Mouse (Mus musculus) liver, postnatal 0 days (tissue): Measurements from ENCODE around the gene Plxnc1. TPM values are rescaled to one million over a fixed set of nuclear protein-coding genes. Genes with fewer than 3 reads are reported as not detected.

ENCODE experiments used
- ATAC-seq: fragments of 200-750 bp; cut with Nextera tagmentation; 2 replicates; pipeline ENCODE4 v1.8.0; 2017; ENCODE audit warnings: mild to moderate bottlenecking, moderate library complexity
- DNase-seq: peaks from one replicate; pipeline ENCODE4 v3.0.0-alpha.2; 2016
- H3K27ac ChIP-seq: fragments of 300-500 bp; sonication (generic); 2 replicates; pipeline ENCODE4 v1.5.1; 2014; ENCODE audit warnings: antibody characterized with exemption, moderate library complexity, mild to moderate bottlenecking, low read depth
- H3K27me3 ChIP-seq: fragments of 300-500 bp; sonication (generic); 2 replicates; pipeline ENCODE4 v1.6.1; 2014; ENCODE audit warnings: low read length, control low read depth, mixed read lengths; ENCODE audit not compliant: insufficient read depth
- H3K36me3 ChIP-seq: fragments of 300-500 bp; sonication (generic); replicated peaks from 2 replicates; pipeline ENCODE4 v1.6.1; 2014; ENCODE audit warnings: mild to moderate bottlenecking, control low read depth, low read length, moderate library complexity, mixed read lengths; ENCODE audit not compliant: insufficient read depth
- H3K4me1 ChIP-seq: fragments of 300-500 bp; sonication (generic); 2 replicates; pipeline ENCODE4 v1.6.1; 2014; ENCODE audit warnings: antibody characterized with exemption, mild to moderate bottlenecking, control low read depth; ENCODE audit not compliant: insufficient read depth
- H3K4me2 ChIP-seq: fragments of 300-500 bp; sonication (generic); 2 replicates; pipeline ENCODE4 v1.6.1; 2014; ENCODE audit warnings: low read depth, mild to moderate bottlenecking, low read length, moderate library complexity, mixed read lengths
- H3K4me3 ChIP-seq: fragments of 300-500 bp; sonication (generic); 2 replicates; pipeline ENCODE4 v1.5.1; 2014; ENCODE audit warnings: low read depth, low read length
- H3K9ac ChIP-seq: fragments of 300-500 bp; sonication (generic); replicated peaks from 2 replicates; pipeline ENCODE4 v1.6.1; 2014; ENCODE audit warnings: mild to moderate bottlenecking, moderate library complexity
- H3K9me3 ChIP-seq: fragments of 300-500 bp; sonication (generic); 2 replicates; pipeline ENCODE4 v1.6.1; 2016; ENCODE audit warnings: mild to moderate bottlenecking, control low read depth, low read length, mixed read lengths
- CTCF ChIP-seq: sonication (generic); IDR thresholded peaks from 2 replicates; pipeline ENCODE4 v1.5.1; 2016; ENCODE audit warnings: antibody characterized with exemption, low read depth
- EP300 ChIP-seq: IDR thresholded peaks from 2 replicates; pipeline ENCODE4 v1.6.1; 2016; ENCODE audit warnings: antibody characterized with exemption, low read depth, mild to moderate bottlenecking
- WGBS: fragments of 180-500 bp; shearing (Covaris S2); extraction: QIAGEN DNeasy Blood & Tissue Kit; methylation state at CpG from one replicate; pipeline ENCODE4 v1.1.7; 2014; ENCODE audit not compliant: insufficient replicate concordance; 5-methylcytosine and 5-hydroxymethylcytosine counted together
- polyA plus RNA-seq: library from polyadenylated mRNA; unstranded; fragments of >200 nt; fragmentation: Nextera tagmentation; extraction: Ambion mirVana; gene quantifications from 2 replicates; pipeline ENCODE4 v1.2.1, GENCODE M21; 2015

Plxnc1 gene
- polyA plus RNA-seq, 1 experiment from 2014 or later = 2.8 TPM

DNA sequence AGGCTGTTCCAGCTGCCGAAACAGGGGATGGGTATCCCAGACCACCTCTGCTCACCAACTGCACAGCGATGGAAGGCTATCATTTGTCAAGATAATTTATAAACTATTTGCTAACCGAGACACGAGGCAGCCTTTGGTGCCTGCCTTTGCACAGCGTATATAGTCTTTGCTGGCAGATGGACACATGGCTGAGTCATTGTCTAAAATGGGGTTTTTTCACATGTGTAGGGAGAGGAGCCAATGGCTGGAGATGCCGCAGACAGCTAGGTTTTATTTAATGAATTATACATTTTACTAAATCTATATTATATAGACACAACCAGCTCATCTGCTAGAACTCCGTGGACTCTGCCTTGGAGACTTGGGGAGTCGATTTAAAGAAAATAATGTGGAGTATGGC is 37.9 kb upstream of the Plxnc1 start:
- peaks cover 3% of the 10 kb centered on the region; the same call in 1 of the 2 replicates for H3K9me3 ChIP-seq
- 79% methylated on average over 8 of the region's 8 CpGs for WGBS
- no peak overlapping the region for H3K9ac ChIP-seq
- H3K4me1 ChIP-seq = no peaks in the 10 kb centered on the region
- TF ChIP-seq EP300 (no peak), CTCF (no peak)
- DNase-seq (no peak), ATAC-seq (no peak)
- no peak overlapping the region for H3K4me3 ChIP-seq
- 0 out of 2 replicates have a peak, but pooled peaks cover 3% of the 10 kb centered on the region for H3K27me3 ChIP-seq
- no peaks in the 10 kb centered on the region for H3K36me3 ChIP-seq
- H3K27ac ChIP-seq = no peak overlapping the region
- H3K4me2 ChIP-seq = no peak overlapping the region

DNA sequence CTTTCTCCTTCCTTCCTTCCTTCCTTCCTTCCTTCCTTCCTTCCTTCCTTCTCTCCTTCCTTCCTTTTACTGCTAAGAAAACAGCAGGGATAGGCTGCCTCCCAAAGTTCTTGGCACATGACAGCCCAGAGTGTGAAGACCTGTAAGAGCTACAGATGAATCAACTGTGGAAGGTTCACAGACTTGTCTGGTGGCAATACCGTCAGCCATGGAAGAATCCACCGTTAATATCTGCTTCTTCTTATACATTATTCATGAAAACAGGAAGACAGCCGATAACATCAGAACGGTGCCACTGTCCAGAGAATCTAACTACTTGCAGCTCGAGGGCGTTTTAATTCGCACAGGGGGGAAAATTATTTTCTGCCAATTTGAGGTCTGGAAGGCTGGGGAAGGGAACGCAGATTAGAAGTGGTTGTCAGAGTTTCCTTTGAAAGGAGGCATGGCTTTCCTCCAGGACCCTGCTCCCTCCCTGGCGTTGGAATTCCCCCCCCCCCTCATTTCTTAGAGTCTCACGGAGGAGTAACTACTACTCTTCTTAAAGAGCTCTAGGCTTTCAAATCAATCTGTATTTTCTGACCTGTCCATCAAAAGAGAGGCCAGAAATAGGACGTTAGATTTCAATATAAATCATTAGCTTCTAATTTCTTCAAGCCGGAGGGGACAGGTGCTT is 37.0 kb upstream of the Plxnc1 start:
- no peak overlapping the region for H3K9ac ChIP-seq
- WGBS = 62% methylated on average over 12 of the region's 12 CpGs
- ATAC-seq (no peak), DNase-seq (no peak)
- 0 out of 2 replicates have a peak, but pooled peaks cover 4% of the 10 kb centered on the region for H3K27me3 ChIP-seq
- H3K9me3 ChIP-seq = peaks cover 3% of the 10 kb centered on the region; the same call in 1 of the 2 replicates
- H3K4me3 ChIP-seq = no peak overlapping the region
- no peak overlapping the region for H3K4me2 ChIP-seq
- H3K36me3 ChIP-seq = no peaks in the 10 kb centered on the region
- H3K27ac ChIP-seq = no peak overlapping the region
- no peaks in the 10 kb centered on the region for H3K4me1 ChIP-seq
- TF ChIP-seq CTCF (no peak), EP300 (no peak)

DNA sequence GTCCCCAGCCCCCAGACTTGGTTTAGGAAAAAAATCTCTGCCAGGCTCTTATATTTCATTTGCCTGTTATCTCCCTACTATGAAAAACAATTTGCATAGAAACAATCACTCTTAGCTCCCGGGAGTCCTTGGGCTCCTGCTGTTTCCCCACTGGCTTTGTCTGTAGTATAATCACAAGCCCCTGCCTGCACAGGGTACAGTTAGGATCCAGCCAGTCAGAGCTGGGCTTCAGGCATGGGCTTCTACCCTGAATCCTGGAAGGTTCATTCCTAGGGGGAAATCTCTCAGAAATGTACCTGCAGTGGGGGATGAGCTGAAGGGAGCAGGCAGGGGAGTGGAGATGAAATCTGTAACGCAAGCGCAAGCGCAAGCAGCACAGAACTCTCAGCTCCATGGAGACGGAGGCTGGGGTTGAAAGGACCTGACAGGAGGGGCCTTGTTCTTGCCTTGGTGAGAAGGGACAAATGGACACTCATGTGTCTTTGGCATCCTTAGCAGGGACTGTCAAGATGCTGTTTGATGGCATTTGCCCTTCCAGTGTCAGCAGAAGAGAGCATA is 33.7 kb upstream of the Plxnc1 start:
- Histone ChIP-seq H3K9me3 (no peaks in the 10 kb centered on the region), H3K36me3 (no peaks in the 10 kb centered on the region), H3K4me2 (no peak overlapping the region), H3K9ac (no peak overlapping the region), H3K27me3 (0 out of 2 replicates have a peak, but pooled peaks cover 4% of the 10 kb centered on the region), H3K4me1 (no peaks in the 10 kb centered on the region), H3K27ac (no peak overlapping the region), H3K4me3 (no peak overlapping the region)
- ATAC-seq (no peak), DNase-seq (no peak)
- TF ChIP-seq CTCF (no peak), EP300 (no peak)
- 65% methylated on average over 5 of the region's 5 CpGs for WGBS

DNA sequence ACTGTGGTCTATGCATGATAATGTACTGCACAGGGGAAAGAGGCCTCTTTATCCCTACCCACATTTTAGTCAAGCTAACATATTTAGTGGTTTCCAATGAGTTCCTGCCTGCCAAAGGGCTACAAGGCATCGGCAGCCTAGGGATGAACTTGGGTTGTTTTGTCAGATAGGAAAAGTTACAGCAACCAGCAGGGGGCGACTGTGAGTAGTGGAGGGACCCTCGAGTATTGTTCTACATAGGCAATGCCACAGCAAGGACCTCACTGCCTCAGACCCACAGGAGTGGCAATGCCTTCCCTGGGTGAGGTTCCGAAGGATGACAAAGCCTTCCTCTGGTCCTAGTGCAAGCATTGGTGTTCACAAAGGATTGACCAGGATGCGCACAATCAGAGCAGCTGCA is 31.7 kb upstream of the Plxnc1 start:
- TF ChIP-seq CTCF (peak; percentile 61), EP300 (no peak)
- 50% methylated on average over 5 of the region's 5 CpGs for WGBS
- H3K9me3 ChIP-seq = no peaks in the 10 kb centered on the region
- H3K4me3 ChIP-seq = no peak overlapping the region
- no peak overlapping the region for H3K27ac ChIP-seq
- H3K36me3 ChIP-seq = no peaks in the 10 kb centered on the region
- H3K4me2 ChIP-seq = no peak overlapping the region
- H3K27me3 ChIP-seq = 0 out of 2 replicates have a peak, but pooled peaks cover 4% of the 10 kb centered on the region
- H3K4me1 ChIP-seq = no peaks in the 10 kb centered on the region
- ATAC-seq = no peak
- DNase-seq = peak; percentile 39
- H3K9ac ChIP-seq = no peak overlapping the region

DNA sequence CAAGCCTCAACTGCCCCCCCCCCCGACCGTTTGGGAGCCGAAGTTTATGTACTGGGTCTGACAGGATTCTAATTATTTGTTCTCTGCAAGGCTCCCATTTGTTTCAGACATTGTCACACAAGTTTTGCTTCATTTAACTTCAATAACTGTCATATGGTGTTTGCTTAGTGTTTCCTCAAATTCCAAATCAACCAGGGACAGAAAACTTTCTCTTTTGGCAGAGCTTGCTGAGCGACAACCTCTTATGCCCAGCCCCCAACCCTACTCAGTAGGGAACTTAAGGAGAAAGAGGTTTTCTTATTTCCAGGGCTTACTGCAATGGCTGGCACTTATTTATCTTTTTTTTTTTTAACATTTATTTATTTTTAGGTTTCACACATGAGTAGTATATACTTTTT is 30.5 kb upstream of the Plxnc1 start:
- no peaks in the 10 kb centered on the region for H3K4me1 ChIP-seq
- WGBS = 55% methylated on average over 4 of the region's 4 CpGs
- no peak overlapping the region for H3K4me2 ChIP-seq
- TF ChIP-seq EP300 (no peak), CTCF (no peak)
- H3K4me3 ChIP-seq = no peak overlapping the region
- no peaks in the 10 kb centered on the region for H3K9me3 ChIP-seq
- DNase-seq (no peak), ATAC-seq (no peak)
- H3K9ac ChIP-seq = no peak overlapping the region
- no peak overlapping the region for H3K27ac ChIP-seq
- no peaks in the 10 kb centered on the region for H3K36me3 ChIP-seq
- 0 out of 2 replicates have a peak, but pooled peaks cover 4% of the 10 kb centered on the region for H3K27me3 ChIP-seq

DNA sequence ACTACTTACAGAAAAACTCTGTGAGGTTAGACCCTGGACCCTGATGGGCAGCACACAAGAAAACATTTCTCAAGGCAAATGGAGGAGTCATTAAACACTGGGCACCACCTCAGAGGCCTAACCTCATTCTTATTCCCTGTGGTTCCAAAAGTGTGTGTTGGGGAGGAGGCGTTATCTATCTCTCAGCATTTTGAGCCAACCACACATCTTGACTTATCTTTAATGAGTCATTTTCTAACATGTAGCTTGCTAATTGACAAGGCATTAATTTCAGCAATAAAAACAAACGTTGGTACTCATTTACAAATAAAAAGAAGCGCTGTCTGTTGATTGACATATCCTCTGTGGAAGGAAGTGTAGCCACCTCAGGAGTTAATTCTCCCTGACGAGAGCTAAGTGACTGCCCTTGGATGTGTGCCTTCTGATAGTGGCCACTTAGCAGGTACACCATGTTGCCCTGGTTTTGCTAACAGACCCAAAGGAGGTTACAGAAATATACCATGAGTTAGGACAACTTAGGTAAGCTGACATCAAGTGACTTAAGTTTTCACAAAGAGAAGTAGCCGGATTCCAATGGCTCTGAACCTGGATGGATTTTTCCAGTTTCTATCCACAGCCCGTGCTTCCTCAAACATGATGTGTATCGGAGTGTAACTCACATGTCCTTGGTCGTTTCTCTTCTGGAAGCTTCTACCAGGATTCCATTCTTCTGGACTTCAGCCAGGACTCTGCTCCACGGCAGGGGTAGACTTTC is 29.9 kb upstream of the Plxnc1 start:
- H3K4me1 ChIP-seq = no peaks in the 10 kb centered on the region
- 0 out of 2 replicates have a peak, but pooled peaks cover 4% of the 10 kb centered on the region for H3K27me3 ChIP-seq
- H3K9me3 ChIP-seq = no peaks in the 10 kb centered on the region
- WGBS = 57% methylated on average over 9 of the region's 9 CpGs
- TF ChIP-seq CTCF = no peak
- TF ChIP-seq EP300 = no peak
- ATAC-seq (no peak), DNase-seq (no peak)
- H3K4me2 ChIP-seq = no peak overlapping the region
- no peak overlapping the region for H3K4me3 ChIP-seq
- no peaks in the 10 kb centered on the region for H3K36me3 ChIP-seq
- no peak overlapping the region for H3K9ac ChIP-seq
- H3K27ac ChIP-seq = no peak overlapping the region
